ENCODE assay signal across 8 mouse cellular contexts in the genomic region with DNA sequence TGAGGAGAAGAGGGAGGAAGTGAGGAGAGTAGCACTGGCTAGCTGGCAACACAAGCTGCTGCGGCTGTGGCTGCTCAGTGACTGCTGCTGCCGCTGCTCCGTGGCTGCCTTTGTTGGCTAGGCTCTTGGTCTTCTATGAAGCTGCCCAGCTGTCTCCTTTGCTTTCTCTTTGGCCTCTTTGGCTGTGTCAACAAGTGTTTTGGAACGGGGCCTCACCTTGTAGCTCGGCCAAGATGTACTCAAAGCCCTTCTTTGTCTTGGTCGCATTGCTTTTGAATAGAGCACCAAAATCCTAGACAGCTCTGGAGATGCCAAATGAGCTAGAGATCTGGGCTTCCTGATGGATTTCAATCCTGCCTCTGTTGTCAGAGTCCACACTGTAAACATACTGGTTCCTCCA. TPM values are rescaled to one million over a fixed set of nuclear protein-coding genes. Genes with fewer than 3 reads are reported as not detected.
DNase-seq lines count a peak whose midpoint lies in the region; ATAC-seq lines count a peak whose summit lies in the region.
"Had no signal": no experiment of that assay in that cellular context is flagged by ENCODE, and none has a peak within 500 bp of the region (broad histone marks: within the 10 kb centered on the region; RNA-seq: fewer than 3 reads in every experiment).

No protein-coding gene starts in this region.

- H3K4me1 ChIP-seq in neural tube, embryonic 14.5 days (ENCODE audit: control insufficient read depth, insufficient read depth, low read length): no peaks in the 10 kb centered on the region
- H3K4me1 ChIP-seq: neural tube, embryonic 12.5 days had no signal

- no peak overlapping the region for H3K4me2 ChIP-seq in neural tube, embryonic 14.5 days (ENCODE audit: low read depth, low read length)
- H3K4me2 ChIP-seq: neural tube, embryonic 12.5 days had no signal

- 69% methylated on average over 6 of the region's 6 CpGs for WGBS in neural tube, embryonic 14.5 days

- H3K9me3 ChIP-seq in neural tube, embryonic 14.5 days (ENCODE audit: control insufficient read depth, low read length): no peaks in the 10 kb centered on the region
- H3K9me3 ChIP-seq: neural tube, embryonic 12.5 days had no signal

- H3K36me3 ChIP-seq in neural tube, embryonic 14.5 days (ENCODE audit: control insufficient read depth, insufficient read depth, low read length): no peaks in the 10 kb centered on the region
- H3K36me3 ChIP-seq: neural tube, embryonic 12.5 days had no signal

- ATAC-seq in neural tube, embryonic 14.5 days (ENCODE audit: low read depth): peak; percentile 60; the same call in 1 of the 2 replicates

- H3K4me3 ChIP-seq in neural tube, embryonic 14.5 days (ENCODE audit: low read depth, low read length): no peak overlapping the region
- H3K4me3 ChIP-seq: neural tube, embryonic 12.5 days had no signal

- H3K27ac ChIP-seq in neural tube, embryonic 14.5 days (ENCODE audit: low read depth, low read length): no peak overlapping the region
- H3K27ac ChIP-seq: neural tube, embryonic 12.5 days had no signal

- no peak overlapping the region for H3K9ac ChIP-seq in neural tube, embryonic 14.5 days (replicated peaks; ENCODE audit: low read depth, low read length)
- H3K9ac ChIP-seq: neural tube, embryonic 12.5 days had no signal

- H3K27me3 ChIP-seq in neural tube, embryonic 14.5 days (ENCODE audit: control insufficient read depth, insufficient read depth, low read length): no peaks in the 10 kb centered on the region
- H3K27me3 ChIP-seq: neural tube, embryonic 12.5 days had no signal

- peak; percentile 57 for DNase-seq in 3134 (ENCODE audit: extremely low read depth, insufficient read length, low spot score)
- peak; percentile 97 for DNase-seq in Muller cell, postnatal 12 days (ENCODE audit: inconsistent ontology term)
- peak; percentile 48 to 79 for DNase-seq in frontal cortex, postnatal 36 days (ENCODE audit: low spot score in 2 of 2)
- peak; percentile 65 for DNase-seq in left cerebral cortex, adult 11 months (ENCODE audit: low spot score)
- no peak for DNase-seq in thymus, adult 18-20 months
- DNase-seq in kidney, postnatal 36 days: no peak

RNA-seq across cellular contexts. Expression of gene Lpcat4, which starts 29.1 kb away (rescaled TPM):
- polyA plus RNA-seq in neural tube, embryonic 14.5 days (2014; fragmentation: Nextera tagmentation; extraction: Ambion mirVana): 22.4 and 26.1 TPM in 2 replicates

RNA-seq across cellular contexts. Expression of gene Nutm1, which starts 48.9 kb away (rescaled TPM):
- polyA plus RNA-seq in neural tube, embryonic 14.5 days (2014; fragmentation: Nextera tagmentation; extraction: Ambion mirVana): 0.09 TPM in 1 of 2 replicates, not detected in the other
- polyA plus RNA-seq: neural tube, embryonic 12.5 days had no signal

RNA-seq across cellular contexts. Expression of gene Nop10, which starts 51.6 kb away (rescaled TPM):
- polyA plus RNA-seq in neural tube, embryonic 14.5 days (2014; fragmentation: Nextera tagmentation; extraction: Ambion mirVana): 156 and 185 TPM in 2 replicates

RNA-seq across cellular contexts. Expression of gene Slc12a6, which starts 55.5 kb away (rescaled TPM):
- polyA plus RNA-seq in neural tube, embryonic 14.5 days (2014; fragmentation: Nextera tagmentation; extraction: Ambion mirVana): 26.9 and 28.7 TPM in 2 replicates

RNA-seq across cellular contexts. Expression of gene Gm21985, which starts 56.0 kb away (rescaled TPM):
- not detected in 2 replicates for polyA plus RNA-seq in neural tube, embryonic 14.5 days (2014; fragmentation: Nextera tagmentation; extraction: Ambion mirVana)
- polyA plus RNA-seq: neural tube, embryonic 12.5 days had no signal

Comparison
In these comparisons a context has a peak if more than half of its experiments do, and no peak if none do; other contexts are left out.
1. DNase-seq: peak in 3134 (single experiment), Muller cell, postnatal 12 days (single experiment), frontal cortex, postnatal 36 days (2 of 2) and left cerebral cortex, adult 11 months (single experiment); none in thymus, adult 18-20 months (0 of 2) and kidney, postnatal 36 days (0 of 2).